Mouse (Mus musculus): ENCODE measurements around the gene Fam118a.

The Fam118a gene

GRCm38 (mm10) chr15:85072651-85073050 lies 43.9 kb downstream of the Fam118a start:
- DNase-seq (ENCODE audit: low read depth, low spot score): no peak

GRCm38 (mm10) chr15:85085641-85086040 lies 56.9 kb downstream of the Fam118a start:
- DNase-seq (ENCODE audit: low read depth, low spot score): no peak
